Mouse (Mus musculus): ENCODE results near the gene Nt5c2.

Nt5c2 gene

GRCm38 (mm10) chr19:46929044-46929587, 85.8 kb downstream of the Nt5c2 start:
- peak; percentile 84 for DNase-seq (ENCODE audit: low read depth, low spot score)

GRCm38 (mm10) chr19:46928136-46928535, 86.8 kb downstream of the Nt5c2 start:
- no peak for DNase-seq (ENCODE audit: low read depth, low spot score)

GRCm38 (mm10) chr19:46926951-46927350, 88.0 kb downstream of the Nt5c2 start:
- DNase-seq (ENCODE audit: low read depth, low spot score): peak; percentile 64

GRCm38 (mm10) chr19:46926357-46926756, 88.6 kb downstream of the Nt5c2 start:
- DNase-seq (ENCODE audit: low read depth, low spot score): no peak

GRCm38 (mm10) chr19:46920571-46920970, 94.4 kb downstream of the Nt5c2 start:
- DNase-seq (ENCODE audit: low read depth, low spot score): peak; percentile 60

- no peak for DNase-seq (ENCODE audit: low read depth, low spot score)
These were observed 99.4 kb downstream of the Nt5c2 start for GRCm38 (mm10) chr19:46915406-46916080.

GRCm38 (mm10) chr19:46913626-46914025, 101.3 kb downstream of the Nt5c2 start:
- DNase-seq (ENCODE audit: low read depth, low spot score): no peak

- no peak for DNase-seq (ENCODE audit: low read depth, low spot score)
These were observed 103.5 kb downstream of the Nt5c2 start for GRCm38 (mm10) chr19:46911492-46911891.

- DNase-seq (ENCODE audit: low read depth, low spot score): peak; percentile 82
These were observed 106.0 kb downstream of the Nt5c2 start for GRCm38 (mm10) chr19:46908977-46909376.

GRCm38 (mm10) chr19:46908207-46908606, 106.7 kb downstream of the Nt5c2 start:
- DNase-seq (ENCODE audit: low read depth, low spot score): no peak

- DNase-seq (ENCODE audit: low read depth, low spot score): no peak
These were observed 109.0 kb downstream of the Nt5c2 start for GRCm38 (mm10) chr19:46905971-46906370.

GRCm38 (mm10) chr19:46905383-46905782, 109.6 kb downstream of the Nt5c2 start:
- DNase-seq (ENCODE audit: low read depth, low spot score): no peak

- DNase-seq (ENCODE audit: low read depth, low spot score): no peak
These were observed 110.0 kb downstream of the Nt5c2 start for GRCm38 (mm10) chr19:46904907-46905306.

GRCm38 (mm10) chr19:46903379-46903778, 111.6 kb downstream of the Nt5c2 start:
- no peak for DNase-seq (ENCODE audit: low read depth, low spot score)

- peak; percentile 58 for DNase-seq (ENCODE audit: low read depth, low spot score)
These were observed 113.6 kb downstream of the Nt5c2 start for GRCm38 (mm10) chr19:46901323-46901722.

- no peak for DNase-seq (ENCODE audit: low read depth, low spot score)
These were observed 114.2 kb downstream of the Nt5c2 start for GRCm38 (mm10) chr19:46900786-46901185.

- DNase-seq (ENCODE audit: low read depth, low spot score): no peak
These were observed 115.1 kb downstream of the Nt5c2 start for GRCm38 (mm10) chr19:46899871-46900270.

- DNase-seq (ENCODE audit: low read depth, low spot score): peak; percentile 79
These were observed 115.6 kb downstream of the Nt5c2 start for GRCm38 (mm10) chr19:46899306-46899705.

- peak; percentile 51 for DNase-seq (ENCODE audit: low read depth, low spot score)
These were observed 116.7 kb downstream of the Nt5c2 start for GRCm38 (mm10) chr19:46898222-46898621.

GRCm38 (mm10) chr19:46897135-46897534, 117.8 kb downstream of the Nt5c2 start:
- no peak for DNase-seq (ENCODE audit: low read depth, low spot score)

- DNase-seq (ENCODE audit: low read depth, low spot score): no peak
These were observed 121.5 kb downstream of the Nt5c2 start for GRCm38 (mm10) chr19:46893484-46893883.

GRCm38 (mm10) chr19:46892856-46893255, 122.1 kb downstream of the Nt5c2 start:
- DNase-seq (ENCODE audit: low read depth, low spot score): no peak

GRCm38 (mm10) chr19:46890657-46891056, 124.3 kb downstream of the Nt5c2 start:
- DNase-seq (ENCODE audit: low read depth, low spot score): no peak
